Mouse (Mus musculus): ENCODE results near the gene Med20. TPM values are rescaled to one million over a fixed set of nuclear protein-coding genes. Genes with fewer than 3 reads are reported as not detected.
"Not testable (repeated sequence)": the region's sequence is repeated elsewhere in the genome, so short reads cannot be mapped to it uniquely, and the experiment has no call there.

The Med20 gene
- polyA plus RNA-seq, 1 experiment from 2014 or later = 44.8 TPM

DNA sequence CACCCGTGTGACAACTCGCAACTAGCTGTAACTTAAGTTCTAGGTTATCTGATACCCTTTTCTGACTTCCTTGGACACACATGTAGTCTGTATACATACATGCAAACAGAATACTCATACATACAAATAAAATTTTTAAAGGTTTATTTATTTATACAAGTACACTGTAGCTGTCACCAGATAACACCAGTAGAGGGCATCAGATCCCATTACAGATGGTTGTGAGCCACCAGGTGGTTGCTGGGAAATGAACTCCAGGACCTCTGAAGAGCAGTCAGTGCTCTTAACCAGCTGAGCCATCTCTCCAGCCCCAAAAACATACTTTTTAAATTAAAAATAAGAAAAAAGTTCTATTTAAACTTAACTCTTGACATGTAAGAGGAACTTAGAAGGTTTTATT lies 31.6 kb downstream of the Med20 start:
- Histone ChIP-seq H3K4me3 (ENCODE audit: low read depth, low read length) (no peak overlapping the region), H3K9ac (ENCODE audit: low read depth, low read length) (no peak overlapping the region)
- ATAC-seq (ENCODE audit: low FRiP score) = no peak

DNA sequence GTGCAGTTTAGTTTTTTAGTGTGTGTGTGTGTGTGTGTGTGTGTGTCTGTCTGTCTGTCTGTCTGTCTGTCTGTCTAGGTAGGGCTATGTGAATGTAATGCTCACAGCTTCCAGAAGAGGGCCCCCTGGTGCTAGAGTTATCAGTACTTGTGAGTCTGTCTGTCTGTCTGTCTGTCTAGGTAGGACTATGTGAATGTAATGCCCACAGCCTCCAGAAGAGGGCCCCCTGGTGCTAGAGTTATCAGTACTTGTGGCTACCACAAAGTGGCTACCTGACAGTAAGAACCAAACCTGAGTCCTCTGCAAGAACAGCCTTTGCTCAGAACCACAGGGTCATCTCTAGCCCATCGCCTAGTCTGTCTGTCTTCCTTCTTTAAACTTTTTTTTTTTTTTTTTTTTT lies 35.3 kb downstream of the Med20 start:
- Histone ChIP-seq H3K4me3 (ENCODE audit: low read depth, low read length) (no peak overlapping the region), H3K36me3 (ENCODE audit: control insufficient read depth, insufficient read depth, low read length) (no peaks in the 10 kb centered on the region), H3K9ac (ENCODE audit: low read depth, low read length) (no peak overlapping the region), H3K27ac (ENCODE audit: low read depth, low read length) (no peak overlapping the region), H3K27me3 (ENCODE audit: control insufficient read depth, insufficient read depth, low read length) (no peaks in the 10 kb centered on the region), H3K4me1 (replicated peaks; ENCODE audit: control insufficient read depth, insufficient read depth, low read length) (no peaks in the 10 kb centered on the region), H3K4me2 (replicated peaks; ENCODE audit: low read depth, low read length) (no peak overlapping the region), H3K9me3 (ENCODE audit: control insufficient read depth, low read length) (no peaks in the 10 kb centered on the region)
- ATAC-seq (ENCODE audit: low FRiP score) (no peak), DNase-seq (ENCODE audit: low spot score) (peak; percentile 76)
- WGBS = 57% methylated on average over 1 of the region's 1 CpGs

More for the DNA sequence above, 31.6 kb downstream of the Med20 start:
- no peaks in the 10 kb centered on the region for H3K36me3 ChIP-seq (ENCODE audit: control insufficient read depth, insufficient read depth, low read length)
- no peaks in the 10 kb centered on the region for H3K9me3 ChIP-seq (ENCODE audit: control insufficient read depth, low read length)
- no peak overlapping the region for H3K4me2 ChIP-seq (replicated peaks; ENCODE audit: low read depth, low read length)
- H3K27me3 ChIP-seq (ENCODE audit: control insufficient read depth, insufficient read depth, low read length) = no peaks in the 10 kb centered on the region
- no peak overlapping the region for H3K27ac ChIP-seq (ENCODE audit: low read depth, low read length)
- H3K4me1 ChIP-seq (replicated peaks; ENCODE audit: control insufficient read depth, insufficient read depth, low read length) = no peaks in the 10 kb centered on the region
- DNase-seq (ENCODE audit: low spot score) = no peak
- 84% methylated on average over 2 of the region's 2 CpGs for WGBS

DNA sequence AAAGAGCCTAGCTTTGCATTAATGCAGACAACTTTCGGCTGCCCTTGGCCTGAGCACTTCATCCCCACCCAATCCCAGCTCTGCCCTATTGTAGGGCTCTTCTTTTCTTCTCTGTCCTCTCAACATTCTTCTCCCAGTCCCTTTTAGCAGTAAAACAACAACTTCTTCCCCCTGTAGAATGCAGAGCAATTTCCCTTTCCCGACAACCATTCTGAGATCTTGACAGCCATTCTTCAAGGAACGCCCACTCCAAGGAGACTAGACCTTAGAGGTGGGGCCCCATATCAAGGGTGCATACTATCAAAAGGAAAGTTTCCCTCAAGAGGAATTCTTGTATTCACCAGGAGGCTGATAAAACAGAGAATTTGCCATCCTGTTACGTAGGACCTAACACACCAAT lies 37.6 kb downstream of the Med20 start:
- 52% methylated on average over 4 of the region's 4 CpGs for WGBS
- Histone ChIP-seq H3K27ac (ENCODE audit: low read depth, low read length) (no peak overlapping the region), H3K36me3 (ENCODE audit: control insufficient read depth, insufficient read depth, low read length) (no peaks in the 10 kb centered on the region), H3K4me3 (ENCODE audit: low read depth, low read length) (no peak overlapping the region), H3K4me1 (replicated peaks; ENCODE audit: control insufficient read depth, insufficient read depth, low read length) (no peaks in the 10 kb centered on the region), H3K4me2 (replicated peaks; ENCODE audit: low read depth, low read length) (no peak overlapping the region), H3K9ac (ENCODE audit: low read depth, low read length) (no peak overlapping the region), H3K27me3 (ENCODE audit: control insufficient read depth, insufficient read depth, low read length) (no peaks in the 10 kb centered on the region), H3K9me3 (ENCODE audit: control insufficient read depth, low read length) (no peaks in the 10 kb centered on the region)
- ATAC-seq (ENCODE audit: low FRiP score) = no peak
- no peak for DNase-seq (ENCODE audit: low spot score)

DNA sequence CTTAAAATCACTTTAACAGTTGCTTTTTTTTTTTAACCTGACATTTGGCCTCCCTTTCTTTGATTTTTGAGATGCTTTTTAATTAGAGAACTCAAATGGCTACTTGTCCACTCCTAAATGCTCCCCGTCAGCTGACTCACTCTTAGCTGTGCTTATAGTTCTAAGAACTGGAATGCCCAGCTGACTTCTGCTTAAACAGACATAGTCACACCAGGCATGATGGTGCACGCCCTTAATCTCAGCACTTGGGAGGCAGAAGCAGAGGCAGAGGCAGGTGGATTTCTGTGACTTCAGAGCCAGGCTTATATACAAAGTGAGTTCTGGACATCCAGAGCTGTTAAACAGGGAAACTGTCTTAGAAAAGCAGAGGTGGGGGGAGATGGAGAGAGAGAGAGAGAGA lies 40.6 kb downstream of the Med20 start:
- no peak overlapping the region for H3K27ac ChIP-seq (ENCODE audit: low read depth, low read length)
- H3K4me1 ChIP-seq (replicated peaks; ENCODE audit: control insufficient read depth, insufficient read depth, low read length) = no peaks in the 10 kb centered on the region
- no peaks in the 10 kb centered on the region for H3K27me3 ChIP-seq (ENCODE audit: control insufficient read depth, insufficient read depth, low read length)
- ATAC-seq (ENCODE audit: low FRiP score) (no peak), DNase-seq (ENCODE audit: low spot score) (no peak)
- WGBS = 72% methylated on average over 2 of the region's 2 CpGs
- no peak overlapping the region for H3K4me3 ChIP-seq (ENCODE audit: low read depth, low read length)
- H3K9ac ChIP-seq (ENCODE audit: low read depth, low read length) = no peak overlapping the region
- H3K4me2 ChIP-seq (replicated peaks; ENCODE audit: low read depth, low read length) = no peak overlapping the region
- no peaks in the 10 kb centered on the region for H3K36me3 ChIP-seq (ENCODE audit: control insufficient read depth, insufficient read depth, low read length)
- no peaks in the 10 kb centered on the region for H3K9me3 ChIP-seq (ENCODE audit: control insufficient read depth, low read length)

DNA sequence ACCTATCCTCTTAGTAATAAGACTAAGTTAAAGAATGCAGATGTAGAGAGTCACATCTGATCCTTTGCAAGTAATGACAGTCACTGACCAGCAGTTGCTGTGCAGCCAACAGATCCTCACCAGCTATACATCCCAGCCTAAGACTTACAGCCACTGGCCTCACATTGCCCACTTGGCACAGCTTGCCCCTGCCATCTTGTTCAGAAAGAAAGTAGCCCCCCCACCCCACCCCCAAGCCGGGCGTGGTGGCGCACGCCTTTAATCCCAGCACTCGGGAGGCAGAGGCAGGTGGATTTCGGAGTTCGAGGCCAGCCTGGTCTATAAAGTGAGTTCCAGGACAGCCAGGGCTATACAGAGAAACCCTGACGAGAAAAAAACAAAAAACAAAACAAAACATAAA lies 43.0 kb downstream of the Med20 start:
- not testable (repeated sequence) for H3K4me3 ChIP-seq (ENCODE audit: low read depth, low read length); H3K27ac ChIP-seq (ENCODE audit: low read depth, low read length); H3K36me3 ChIP-seq (ENCODE audit: control insufficient read depth, insufficient read depth, low read length); H3K27me3 ChIP-seq (ENCODE audit: control insufficient read depth, insufficient read depth, low read length); DNase-seq (ENCODE audit: low spot score); H3K9ac ChIP-seq (ENCODE audit: low read depth, low read length); ATAC-seq (ENCODE audit: low FRiP score); H3K4me2 ChIP-seq (replicated peaks; ENCODE audit: low read depth, low read length); H3K9me3 ChIP-seq (ENCODE audit: control insufficient read depth, low read length); H3K4me1 ChIP-seq (replicated peaks; ENCODE audit: control insufficient read depth, insufficient read depth, low read length)
- 94% methylated on average over 8 of the region's 8 CpGs for WGBS

DNA sequence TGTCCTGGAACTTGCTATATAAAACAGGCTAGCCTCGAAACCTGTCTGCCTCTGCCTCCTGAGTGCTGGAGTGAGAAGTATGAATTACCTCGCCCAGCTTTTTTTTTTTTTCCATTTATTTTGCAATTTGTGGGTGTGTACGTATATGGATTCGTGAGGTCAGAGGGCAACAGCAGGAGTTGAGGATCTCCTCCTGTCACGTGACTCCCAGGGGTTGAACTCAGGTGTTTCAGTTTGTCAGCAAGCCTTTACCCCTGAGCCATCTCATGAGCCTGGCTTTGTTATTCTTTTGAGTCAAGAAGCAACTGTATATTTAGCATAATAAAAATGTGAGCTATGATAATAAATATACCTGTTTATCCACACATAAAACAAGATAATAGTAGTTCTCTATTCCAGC lies 44.3 kb downstream of the Med20 start:
- H3K27ac ChIP-seq (ENCODE audit: low read depth, low read length) = no peak overlapping the region
- no peak overlapping the region for H3K4me3 ChIP-seq (ENCODE audit: low read depth, low read length)
- H3K9me3 ChIP-seq (ENCODE audit: control insufficient read depth, low read length) = no peaks in the 10 kb centered on the region
- DNase-seq (ENCODE audit: low spot score) (no peak), ATAC-seq (ENCODE audit: low FRiP score) (no peak)
- 85% methylated on average over 5 of the region's 5 CpGs for WGBS
- no peaks in the 10 kb centered on the region for H3K4me1 ChIP-seq (replicated peaks; ENCODE audit: control insufficient read depth, insufficient read depth, low read length)
- H3K9ac ChIP-seq (ENCODE audit: low read depth, low read length) = no peak overlapping the region
- H3K36me3 ChIP-seq (ENCODE audit: control insufficient read depth, insufficient read depth, low read length) = no peaks in the 10 kb centered on the region
- H3K27me3 ChIP-seq (ENCODE audit: control insufficient read depth, insufficient read depth, low read length) = no peaks in the 10 kb centered on the region
- no peak overlapping the region for H3K4me2 ChIP-seq (replicated peaks; ENCODE audit: low read depth, low read length)

DNA sequence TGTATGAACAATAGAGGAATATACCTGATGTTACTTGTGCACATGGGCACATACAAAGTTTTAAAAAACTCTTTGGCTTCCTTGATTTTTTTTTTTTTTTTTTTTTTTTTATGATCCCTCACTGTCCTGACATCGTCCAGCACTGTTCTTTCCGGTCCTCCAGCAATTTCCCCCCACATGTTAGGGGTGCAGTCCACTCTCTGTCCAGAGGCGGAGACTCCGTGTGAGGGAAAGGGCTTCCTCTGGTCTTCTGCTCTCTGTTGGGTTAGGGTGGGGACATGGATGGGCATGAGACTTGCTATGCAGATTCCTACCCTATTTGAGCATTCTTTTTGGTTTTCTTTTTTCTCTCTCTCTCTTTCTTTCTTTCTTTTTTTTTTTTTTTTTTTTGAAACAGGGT lies 46.5 kb downstream of the Med20 start:
- no peak for ATAC-seq (ENCODE audit: low FRiP score)
- Histone ChIP-seq H3K9me3 (ENCODE audit: control insufficient read depth, low read length) (no peaks in the 10 kb centered on the region), H3K9ac (ENCODE audit: low read depth, low read length) (no peak overlapping the region), H3K27ac (ENCODE audit: low read depth, low read length) (no peak overlapping the region), H3K4me1 (replicated peaks; ENCODE audit: control insufficient read depth, insufficient read depth, low read length) (no peaks in the 10 kb centered on the region), H3K4me3 (ENCODE audit: low read depth, low read length) (no peak overlapping the region), H3K4me2 (replicated peaks; ENCODE audit: low read depth, low read length) (no peak overlapping the region), H3K36me3 (ENCODE audit: control insufficient read depth, insufficient read depth, low read length) (no peaks in the 10 kb centered on the region), H3K27me3 (ENCODE audit: control insufficient read depth, insufficient read depth, low read length) (no peaks in the 10 kb centered on the region)
- no peak for DNase-seq (ENCODE audit: low spot score)
- whole genome bisulfite sequencing = 87% methylated on average over 4 of the region's 4 CpGs

DNA sequence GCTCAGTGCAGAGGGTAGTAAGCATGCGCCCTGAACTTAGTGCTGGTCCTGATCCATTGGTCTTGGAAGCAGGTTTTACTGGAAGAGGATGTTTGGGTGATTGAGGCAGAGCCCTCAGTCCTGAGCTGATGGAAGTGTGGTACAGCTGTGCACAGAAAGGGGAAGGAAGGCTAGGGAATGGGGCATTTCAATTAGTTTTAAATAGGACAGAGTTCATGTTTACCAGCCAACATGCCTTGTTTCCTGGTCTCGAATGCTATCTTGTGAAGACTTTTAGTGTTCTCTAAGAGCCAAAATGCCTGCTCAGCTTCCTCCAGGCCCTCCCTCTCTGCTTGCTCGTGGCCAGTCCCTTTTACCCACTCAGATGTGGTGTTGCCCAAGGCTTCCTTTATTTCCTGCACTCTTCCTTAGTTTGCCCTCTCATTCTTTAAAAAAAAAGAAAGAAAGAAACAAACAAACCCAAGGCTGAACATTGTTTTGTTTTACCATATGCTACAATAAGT lies 47.4 kb downstream of the Med20 start:
- no peak overlapping the region for H3K9ac ChIP-seq (ENCODE audit: low read depth, low read length)
- no peaks in the 10 kb centered on the region for H3K36me3 ChIP-seq (ENCODE audit: control insufficient read depth, insufficient read depth, low read length)
- H3K27ac ChIP-seq (ENCODE audit: low read depth, low read length) = no peak overlapping the region
- whole genome bisulfite sequencing = 88% methylated on average over 3 of the region's 3 CpGs
- no peak overlapping the region for H3K4me3 ChIP-seq (ENCODE audit: low read depth, low read length)
- no peak for ATAC-seq (ENCODE audit: low FRiP score)
- H3K27me3 ChIP-seq (ENCODE audit: control insufficient read depth, insufficient read depth, low read length) = no peaks in the 10 kb centered on the region
- no peaks in the 10 kb centered on the region for H3K4me1 ChIP-seq (replicated peaks; ENCODE audit: control insufficient read depth, insufficient read depth, low read length)
- H3K9me3 ChIP-seq (ENCODE audit: control insufficient read depth, low read length) = no peaks in the 10 kb centered on the region
- H3K4me2 ChIP-seq (replicated peaks; ENCODE audit: low read depth, low read length) = no peak overlapping the region
- no peak for DNase-seq (ENCODE audit: low spot score)

DNA sequence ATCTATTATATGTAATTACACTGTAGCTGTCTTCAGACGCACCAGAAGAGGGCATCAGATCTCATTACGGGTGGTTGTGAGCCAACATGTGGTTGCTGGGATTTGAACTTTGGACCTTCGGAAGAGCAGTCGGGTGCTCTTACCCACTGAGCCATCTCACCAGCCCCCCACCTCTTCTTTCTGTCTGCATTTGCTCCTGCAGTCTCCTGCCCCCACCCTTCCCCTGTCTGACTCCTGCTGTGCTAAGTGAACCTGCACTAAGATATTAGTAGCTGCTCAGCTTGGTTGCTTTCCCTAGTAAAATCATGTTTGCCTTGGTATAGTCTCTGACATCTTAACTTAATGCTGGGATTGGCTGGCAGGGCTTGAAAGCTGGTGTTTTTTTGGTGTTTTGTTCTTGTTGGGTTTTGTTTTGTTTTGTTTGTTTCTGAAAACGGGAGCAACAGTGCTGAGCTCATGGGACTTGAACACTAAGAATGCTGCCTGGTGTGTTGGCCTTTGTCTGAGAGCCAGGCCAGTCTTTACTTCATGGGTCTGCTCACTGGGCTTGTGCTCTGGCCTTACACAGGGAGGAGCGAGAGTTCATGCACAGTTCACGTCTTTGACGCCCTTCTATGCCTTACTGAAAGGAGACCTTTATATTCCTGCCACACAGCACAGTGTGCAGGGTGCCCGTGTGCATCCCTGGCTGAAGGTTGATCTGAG lies 51.8 kb downstream of the Med20 start:
- Histone ChIP-seq H3K9me3 (ENCODE audit: control insufficient read depth, low read length) (no peaks in the 10 kb centered on the region), H3K4me3 (ENCODE audit: low read depth, low read length) (no peak overlapping the region), H3K4me2 (replicated peaks; ENCODE audit: low read depth, low read length) (no peak overlapping the region), H3K27ac (ENCODE audit: low read depth, low read length) (0 out of 2 replicates have a peak overlapping the region, but pooled peaks have one; percentile 31), H3K27me3 (ENCODE audit: control insufficient read depth, insufficient read depth, low read length) (no peaks in the 10 kb centered on the region), H3K9ac (ENCODE audit: low read depth, low read length) (no peak overlapping the region), H3K36me3 (ENCODE audit: control insufficient read depth, insufficient read depth, low read length) (no peaks in the 10 kb centered on the region), H3K4me1 (replicated peaks; ENCODE audit: control insufficient read depth, insufficient read depth, low read length) (no peaks in the 10 kb centered on the region)
- ATAC-seq (ENCODE audit: low FRiP score) (peak; percentile 79; the same call in 1 of the 2 replicates), DNase-seq (ENCODE audit: low spot score) (peak; percentile 30)
- WGBS = 38% methylated on average over 9 of the region's 9 CpGs
